Mouse (Mus musculus) adipocyte (in vitro differentiated cells): ENCODE data around the gene Igf1r.
"Not testable (repeated sequence)": the region's sequence is repeated elsewhere in the genome, so short reads cannot be mapped to it uniquely, and the experiment has no call there.

Source experiments
- DNase-seq: peaks from one replicate; pipeline ENCODE4 v3.0.0-alpha.2; 2016; ENCODE audit warnings: low spot score

Igf1r gene

DNA sequence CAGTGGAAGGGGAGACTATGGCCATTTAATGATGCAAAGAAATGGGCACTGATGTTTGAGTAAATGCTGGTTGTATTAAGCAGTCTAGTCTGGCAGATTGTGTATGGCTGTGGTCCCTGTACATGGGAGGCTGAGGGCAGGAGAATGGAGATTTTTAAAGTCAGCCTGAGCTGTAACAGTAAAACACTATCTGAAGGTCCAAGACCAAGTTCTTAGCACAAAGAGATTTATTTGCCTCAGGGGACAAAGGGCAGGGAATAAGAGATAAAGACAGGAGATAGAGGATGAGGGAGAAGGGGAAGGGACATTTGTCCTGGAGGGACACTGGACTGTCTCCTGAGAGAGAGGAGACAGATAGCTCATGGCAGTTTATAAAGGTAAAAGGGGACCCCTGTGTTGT lies 320.9 kb downstream of the Igf1r start, which contains the start of gene Fam169b:
Gene Fam169b, plus strand, starts transcription at position 325 of the 400 bp plus-strand sequence.
- DNase-seq, result no peak

DNA sequence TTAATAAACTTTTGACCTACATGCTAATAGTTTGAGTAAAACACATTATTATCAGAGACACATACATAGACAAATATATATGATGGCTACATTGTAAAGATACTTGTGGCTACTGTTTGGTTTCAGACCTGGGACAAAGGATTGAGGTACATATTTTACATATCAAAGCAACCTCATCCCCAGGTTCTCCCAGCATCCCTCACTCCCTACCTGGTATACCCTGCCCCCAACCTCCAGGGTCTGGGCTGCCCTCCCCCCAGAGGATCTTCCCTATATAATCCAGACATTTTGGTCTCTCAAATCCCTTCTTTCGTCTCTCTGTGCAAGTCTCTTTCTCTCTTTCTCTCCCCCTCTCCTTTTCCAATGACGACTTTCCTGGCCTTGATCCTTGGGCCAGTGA lies 321.6 kb downstream of the Igf1r start:
- DNase-seq, result no peak

DNA sequence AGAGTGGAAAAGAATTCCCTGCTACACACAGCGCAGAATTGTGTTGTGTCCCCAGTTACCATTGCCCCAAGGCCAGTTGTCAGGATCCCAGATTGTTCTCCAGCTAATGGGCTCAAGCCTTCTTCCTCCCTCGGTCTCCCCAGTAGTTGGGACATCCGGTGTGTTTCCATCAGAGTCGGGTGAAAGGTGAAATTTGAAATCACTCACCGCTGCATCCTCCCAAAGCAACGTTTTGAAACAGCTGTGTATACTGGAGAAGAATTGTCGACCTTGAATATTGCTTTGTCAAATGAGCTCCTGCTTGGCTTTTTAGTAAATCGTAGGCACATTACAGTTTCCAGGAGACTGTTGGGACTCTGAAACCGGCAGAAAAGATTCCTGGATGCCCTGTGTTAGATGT lies 322.3 kb downstream of the Igf1r start:
- no peak for DNase-seq

DNA sequence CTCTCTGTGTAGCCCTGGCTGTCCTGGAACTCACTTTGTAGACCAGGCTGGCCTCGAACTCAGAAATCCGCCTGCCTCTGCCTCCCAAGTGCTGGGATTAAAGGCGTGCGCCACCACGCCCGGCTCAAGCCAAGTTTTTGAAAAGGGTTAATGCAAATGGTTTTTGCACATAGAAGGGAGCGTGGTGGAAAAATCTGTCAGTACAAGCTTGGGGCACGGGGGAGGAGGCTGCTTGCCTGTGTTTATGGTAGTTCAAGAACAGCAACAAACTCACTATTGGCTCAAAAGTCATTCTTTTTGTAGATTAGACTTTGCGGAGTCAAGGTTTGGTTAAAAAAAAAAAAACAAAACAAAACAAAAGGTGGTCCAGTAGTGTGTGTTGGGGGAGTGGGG lies 322.8 kb downstream of the Igf1r start:
- DNase-seq, result not testable (repeated sequence)

DNA sequence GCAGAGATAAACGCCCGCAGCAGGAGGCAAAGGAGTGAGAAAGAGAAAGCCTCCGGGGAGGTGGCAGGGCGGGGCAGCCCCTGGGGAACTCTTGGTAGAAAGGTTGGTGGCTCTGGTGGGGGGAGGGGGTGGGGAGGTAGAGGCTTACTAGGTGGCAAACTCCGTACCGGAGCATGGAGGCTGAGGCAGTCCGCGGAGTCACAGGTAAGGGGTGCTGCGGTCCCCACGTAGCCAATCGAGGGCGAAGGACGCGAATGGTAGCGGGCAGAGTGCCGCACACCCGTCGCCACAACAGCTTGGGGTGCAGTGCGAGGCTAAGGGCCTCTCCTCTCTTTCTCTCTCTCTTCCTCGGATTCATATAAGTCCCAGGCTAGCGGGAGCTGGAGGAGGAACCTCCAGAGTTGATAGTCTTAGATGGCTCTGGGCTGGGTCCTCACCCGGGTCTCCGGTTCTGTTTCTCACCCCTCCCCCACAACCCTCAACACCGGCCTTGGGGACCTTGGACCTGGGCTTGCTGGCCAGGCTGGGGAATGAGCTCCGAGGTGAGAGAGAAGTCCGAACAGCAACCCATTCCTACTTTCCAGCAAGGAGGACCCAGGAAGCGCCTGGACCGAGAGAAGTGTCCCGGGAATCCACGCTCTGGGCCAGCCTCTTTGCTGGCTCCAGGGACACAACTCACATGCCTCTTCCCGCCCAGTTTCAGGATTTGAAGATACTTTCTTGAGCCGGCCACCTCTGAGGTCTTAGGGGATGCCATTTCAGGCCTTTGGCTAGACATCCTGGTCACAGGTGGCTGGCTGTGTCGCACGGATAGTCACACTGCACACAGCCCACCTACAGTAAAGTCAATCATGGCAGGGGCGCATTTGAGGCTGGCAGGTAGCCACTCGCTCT lies 323.5 kb downstream of the Igf1r start:
- DNase-seq, result no peak

DNA sequence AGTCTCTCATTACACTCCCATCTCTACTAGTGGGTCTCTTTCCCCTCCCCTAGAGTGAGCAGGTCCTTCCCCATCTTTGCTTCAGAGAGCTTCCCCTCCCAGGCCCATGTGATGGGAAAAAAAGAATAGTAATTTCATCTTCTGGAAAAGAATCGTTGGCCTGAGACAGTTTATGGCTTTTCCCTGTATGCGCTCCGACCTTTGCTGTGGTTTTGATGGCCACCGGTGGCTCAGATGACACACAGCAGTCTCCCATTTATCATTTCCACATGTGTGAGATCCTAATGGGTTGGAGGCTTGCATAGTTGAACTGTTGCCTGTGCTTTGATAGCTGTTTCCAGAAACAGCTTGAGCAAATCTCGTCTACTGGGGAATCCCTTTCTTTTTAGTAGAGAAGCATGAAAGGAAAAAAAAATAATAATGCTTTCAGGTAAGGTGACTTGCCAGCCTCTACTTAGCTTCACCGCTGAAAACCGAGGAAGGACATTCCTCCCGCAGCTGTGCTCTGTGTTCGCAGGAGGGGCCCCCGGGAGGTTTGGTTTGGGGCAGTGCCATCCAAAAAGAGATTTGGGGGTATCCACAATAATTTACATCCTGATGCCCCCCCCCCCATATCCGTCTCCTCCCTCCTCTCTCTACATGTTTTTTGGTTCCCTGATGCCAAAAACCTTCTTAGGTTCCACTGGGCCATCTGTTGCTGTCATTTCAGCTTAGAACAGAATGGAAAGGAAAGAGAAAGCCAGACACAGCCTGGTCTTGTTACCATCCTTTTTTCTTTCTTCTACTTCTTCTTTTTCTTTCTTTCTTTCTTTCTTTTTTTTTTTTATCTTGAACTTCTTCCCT lies 324.6 kb downstream of the Igf1r start:
- no peak for DNase-seq

DNA sequence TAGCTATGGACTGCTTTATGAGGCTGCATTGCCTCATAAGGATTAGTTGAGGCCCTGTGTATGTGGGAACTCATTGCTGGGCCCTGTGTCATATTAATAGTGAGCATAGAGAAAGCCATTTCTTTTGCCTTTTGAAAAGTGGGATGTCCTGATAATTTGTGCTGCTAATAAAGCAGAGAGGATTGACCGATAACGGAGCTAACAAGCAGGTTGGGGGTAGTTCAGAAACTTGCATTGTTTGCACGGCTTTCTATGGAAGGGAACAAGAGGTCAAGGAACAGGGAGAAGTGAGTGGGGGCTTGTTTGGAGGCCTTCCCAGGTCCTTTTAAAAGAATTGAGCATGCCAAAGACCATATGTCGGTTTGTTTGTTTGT lies 325.3 kb downstream of the Igf1r start:
- no peak for DNase-seq

DNA sequence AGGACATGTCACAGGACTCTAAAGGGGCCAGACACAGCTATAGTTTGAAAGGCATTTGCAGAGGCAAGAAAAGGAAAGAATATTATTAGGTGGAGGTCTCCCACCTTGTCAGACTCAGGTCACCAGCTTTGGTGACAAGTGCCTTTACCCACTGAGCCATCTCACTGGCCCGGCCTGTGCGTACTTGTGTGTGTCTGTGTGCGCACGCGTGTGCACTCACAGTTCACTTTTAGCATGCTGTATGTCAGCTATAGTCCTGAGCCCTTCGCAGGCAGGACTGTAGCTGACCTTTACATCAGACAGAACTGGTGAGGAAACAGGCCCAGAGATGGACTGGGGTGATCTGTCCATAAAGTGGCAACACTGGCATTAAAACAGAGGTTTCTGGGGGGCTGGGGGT lies 325.8 kb downstream of the Igf1r start:
- no peak for DNase-seq

DNA sequence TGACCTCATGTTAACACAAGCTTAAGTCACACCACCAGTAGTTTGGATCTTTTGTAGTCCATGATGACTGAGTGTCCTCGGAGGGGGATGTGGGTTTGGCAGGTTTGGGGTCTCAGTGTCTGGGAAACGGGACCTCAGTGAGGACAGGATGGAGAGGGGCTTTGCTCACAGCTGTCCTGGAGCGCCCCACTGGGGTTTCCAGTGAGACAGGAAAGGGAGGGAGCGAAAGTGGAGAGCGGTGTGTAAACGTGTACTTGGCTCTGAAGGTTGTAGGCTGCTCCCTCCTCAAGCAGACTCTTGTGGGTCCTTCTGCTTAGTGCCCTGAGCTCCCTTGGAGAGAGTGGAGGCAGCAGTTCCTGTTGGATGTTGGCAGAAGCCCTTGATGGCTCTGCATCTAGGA lies 326.3 kb downstream of the Igf1r start:
- no peak for DNase-seq

DNA sequence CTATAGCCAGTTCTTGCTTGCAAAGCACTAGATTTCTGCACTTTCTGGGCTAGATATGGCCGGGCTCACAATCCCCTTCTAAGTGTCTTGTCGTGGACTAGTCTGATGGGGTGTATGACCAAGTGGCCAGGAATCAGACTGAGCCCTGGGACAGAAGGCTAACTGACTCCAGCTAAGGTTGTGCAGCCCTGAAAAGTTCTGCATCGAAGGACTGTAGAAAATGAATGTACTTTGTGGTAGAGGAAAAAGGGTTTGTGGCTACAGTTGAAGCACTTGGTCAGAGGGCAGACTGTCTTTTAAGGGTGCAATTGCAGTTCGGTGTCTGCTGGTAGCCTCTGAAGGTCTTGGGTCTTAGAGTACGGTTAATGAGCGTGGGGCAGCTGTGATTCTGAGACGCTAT lies 326.9 kb downstream of the Igf1r start:
- DNase-seq, result no peak

DNA sequence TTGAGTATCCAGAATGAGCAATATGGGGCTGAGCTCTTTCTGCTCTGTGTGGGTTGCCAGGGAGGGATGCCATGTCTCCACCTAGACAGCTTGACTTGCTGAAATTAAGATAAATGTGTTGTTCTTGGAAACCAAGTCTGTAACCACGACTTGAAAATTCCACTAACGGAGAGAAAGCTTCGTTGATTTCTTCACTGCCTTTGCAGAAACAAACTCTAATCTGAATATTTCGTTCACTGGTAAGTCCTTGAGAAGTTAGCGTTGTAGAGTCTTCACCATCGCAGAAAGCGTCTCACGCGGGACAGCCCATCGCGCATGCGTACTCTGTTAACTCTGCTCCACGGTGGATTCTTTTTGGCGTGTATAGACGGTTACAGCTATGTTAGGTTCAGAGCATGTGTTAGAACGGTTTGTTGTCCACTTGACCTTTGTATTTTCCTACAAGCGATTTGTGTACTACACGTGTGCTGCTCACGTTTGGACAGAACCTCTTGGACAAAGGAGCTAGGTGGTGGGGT lies 327.8 kb downstream of the Igf1r start:
- peak; percentile 41 for DNase-seq

DNA sequence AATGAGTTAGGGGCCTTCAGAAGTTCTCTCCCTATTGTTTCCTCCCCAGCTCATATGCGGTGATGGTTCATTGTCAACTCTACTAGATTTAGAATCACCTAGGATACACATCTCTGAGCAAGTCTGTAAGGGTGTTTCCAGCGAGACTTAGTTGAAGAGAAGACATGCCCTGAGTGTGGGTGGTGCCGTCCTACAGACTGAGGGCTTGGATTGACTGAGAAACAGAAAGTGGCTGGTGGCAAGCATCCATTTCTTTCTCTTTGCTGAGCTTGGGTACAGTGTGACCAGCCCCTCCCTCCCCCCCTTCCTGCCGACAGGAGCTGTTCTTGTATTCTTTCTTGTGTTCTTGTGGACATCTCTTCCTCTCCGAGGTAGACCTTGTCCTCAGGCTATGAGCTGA lies 328.7 kb downstream of the Igf1r start:
- no peak for DNase-seq

DNA sequence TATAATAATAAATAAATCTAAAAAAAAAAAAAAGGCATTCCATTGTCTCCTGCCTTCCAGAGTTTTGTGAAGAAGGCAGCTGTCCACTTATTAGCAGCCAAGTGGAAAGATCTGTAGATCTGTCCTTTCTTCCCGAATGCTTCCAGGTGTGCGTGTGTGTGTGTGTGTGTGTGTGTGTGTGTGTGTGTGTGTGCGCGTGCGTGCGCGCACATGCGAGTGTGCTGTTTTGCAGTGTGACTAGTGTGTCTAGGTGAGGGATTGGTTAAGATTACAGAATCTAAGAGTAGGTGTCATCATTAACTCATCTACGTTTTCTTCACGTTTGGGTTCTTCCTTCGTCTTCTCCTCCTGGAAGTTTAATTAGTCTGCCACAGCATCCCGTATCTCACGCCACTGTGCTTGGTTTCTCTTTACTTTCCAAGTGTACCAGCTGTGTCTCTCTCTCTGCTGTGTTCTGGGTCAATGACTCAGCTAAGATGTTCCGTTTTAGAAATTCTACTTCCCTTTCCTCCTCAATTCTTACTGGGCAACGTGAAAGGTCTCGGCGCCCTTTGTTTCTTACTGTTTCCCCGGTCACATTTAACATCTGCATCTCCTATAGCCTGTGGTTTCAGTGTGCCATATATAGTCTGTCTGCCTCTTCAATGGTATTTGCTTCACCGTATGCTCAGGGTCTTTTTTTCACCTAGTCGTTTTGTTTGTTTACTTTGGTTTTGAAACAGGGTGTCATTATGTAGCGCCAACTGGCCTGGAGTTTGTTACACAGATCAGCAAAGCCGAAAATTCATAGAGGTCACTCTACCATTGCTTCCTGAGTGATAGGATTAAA lies 329.9 kb downstream of the Igf1r start:
- no peak for DNase-seq

DNA sequence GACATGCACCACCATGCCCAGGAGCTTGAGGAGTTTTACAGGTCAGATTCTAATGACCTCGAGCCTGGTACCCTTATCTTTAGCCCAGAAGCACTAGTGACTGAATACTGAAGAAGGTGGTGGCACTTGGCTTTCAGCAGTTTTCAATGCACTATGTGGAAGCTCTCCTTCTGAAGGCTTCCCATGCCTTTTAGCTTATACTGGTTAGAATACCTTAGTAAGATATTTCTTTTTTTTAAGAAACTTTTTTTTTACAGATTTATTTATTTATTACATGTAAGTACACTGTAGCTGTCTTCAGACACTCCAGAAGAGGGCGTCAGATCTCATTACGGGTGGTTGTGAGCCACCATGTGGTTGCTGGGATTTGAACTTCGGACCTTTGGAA lies 330.5 kb downstream of the Igf1r start:
- not testable (repeated sequence) for DNase-seq
